Mouse (Mus musculus) adrenal gland, adult 8-10 months (tissue): ENCODE results near the gene Mgll. TPM values are rescaled to one million over a fixed set of nuclear protein-coding genes. Genes with fewer than 3 reads are reported as not detected.

Experiments
- DNase-seq: peaks from one replicate; pipeline ENCODE4 v3.0.0; 2022
- total RNA-seq, 4 experiments: library from RNA; stranded (reverse); gene quantifications; 2 replicates each; pipeline ENCODE4 v1.2.4; 2022

Gene Mgll
- total RNA-seq, 4 experiments from 2014 or later, result 99.2 to 165 (median 135) TPM

- peak; percentile 74 for DNase-seq
Observed at GRCm38 (mm10) chr6:88746271-88746670, 22.1 kb downstream of the Mgll start.

GRCm38 (mm10) chr6:88747296-88748040 lies 23.3 kb downstream of the Mgll start:
- no peak for DNase-seq

GRCm38 (mm10) chr6:88750884-88751283 lies 26.7 kb downstream of the Mgll start:
- no peak for DNase-seq

GRCm38 (mm10) chr6:88752711-88753219 lies 28.6 kb downstream of the Mgll start:
- no peak for DNase-seq

GRCm38 (mm10) chr6:88753578-88753977 lies 29.4 kb downstream of the Mgll start:
- DNase-seq, result no peak

- no peak for DNase-seq
Observed at GRCm38 (mm10) chr6:88756992-88757391, 32.8 kb downstream of the Mgll start.

- no peak for DNase-seq
Observed at GRCm38 (mm10) chr6:88758074-88758473, 33.9 kb downstream of the Mgll start.

- no peak for DNase-seq
Observed at GRCm38 (mm10) chr6:88758568-88759522, 34.6 kb downstream of the Mgll start.

GRCm38 (mm10) chr6:88759793-88760453 lies 35.7 kb downstream of the Mgll start:
- peak; percentile 71 for DNase-seq

- no peak for DNase-seq
Observed at GRCm38 (mm10) chr6:88760935-88761635, 36.9 kb downstream of the Mgll start.

GRCm38 (mm10) chr6:88761684-88762439 lies 37.6 kb downstream of the Mgll start:
- no peak for DNase-seq

- DNase-seq, result no peak
Observed at GRCm38 (mm10) chr6:88762440-88763196, 38.4 kb downstream of the Mgll start.

GRCm38 (mm10) chr6:88763518-88764077 lies 39.4 kb downstream of the Mgll start:
- DNase-seq, result no peak

- DNase-seq, result no peak
Observed at GRCm38 (mm10) chr6:88764281-88764680, 40.1 kb downstream of the Mgll start.

- no peak for DNase-seq
Observed at GRCm38 (mm10) chr6:88767740-88768139, 43.5 kb downstream of the Mgll start.

- no peak for DNase-seq
Observed at GRCm38 (mm10) chr6:88769723-88770122, 45.5 kb downstream of the Mgll start.

- DNase-seq, result no peak
Observed at GRCm38 (mm10) chr6:88770300-88770904, 46.2 kb downstream of the Mgll start.

GRCm38 (mm10) chr6:88770981-88771380 lies 46.8 kb downstream of the Mgll start:
- no peak for DNase-seq

- no peak for DNase-seq
Observed at GRCm38 (mm10) chr6:88772041-88772440, 47.8 kb downstream of the Mgll start.

GRCm38 (mm10) chr6:88774055-88774454 lies 49.8 kb downstream of the Mgll start:
- no peak for DNase-seq
